Mouse (Mus musculus) gastrocnemius, postnatal 36 days (tissue): Measurements from ENCODE around the gene Rabgap1l. TPM values are rescaled to one million over a fixed set of nuclear protein-coding genes. Genes with fewer than 3 reads are reported as not detected.

Experiments
- DNase-seq, 2 experiments: peaks; one replicate each; pipeline ENCODE4 v3.0.0; 2022
- intact Hi-C: fragments of 180-260 bp; cut with DNase I; formaldehyde crosslinking; loops from one replicate; pipeline ENCODE4 v1.15.1; 2025
- long read RNA-seq, 2 experiments: library from polyadenylated mRNA; stranded (forward); transcript quantifications; one replicate each; pipeline ENCODE4 v2.0.0; 2021
- total RNA-seq, 2 experiments: library from RNA; stranded (reverse); gene quantifications; 2 replicates each; pipeline ENCODE4 v1.2.3; 2021

The Rabgap1l gene
- 10 to 100 TPM in 1 of 2 experiments, 1 to 10 TPM in 1; 9.1 to 11.7 TPM for total RNA-seq
- long read RNA-seq, experiment 1, partial matches to known transcripts = 0 of 2 reads
- long read RNA-seq, experiment 1, other reads (novel, unspliced or antisense) = 1 of 2 reads
- long read RNA-seq, experiment 2, partial matches to known transcripts = 1 of 1 reads
- long read RNA-seq, experiment 2, other reads (novel, unspliced or antisense) = 0 of 1 reads

- peak; percentile 62 to 76 for DNase-seq
- intact Hi-C loops = loop anchor here (5.0 kb wide), 1 partner anchor 114 kb away; the partner anchor contains the start of gene Rc3h1
Observed at GRCm38 (mm10) chr1:160792686-160793355, at the start of gene Rabgap1l. Gene Rabgap1l, minus strand, starts transcription at chr1:160793211.

- intact Hi-C loops = no loop called here
- DNase-seq = no peak
Observed at GRCm38 (mm10) chr1:160842567-160842966, 49.6 kb upstream of the Rabgap1l start.

GRCm38 (mm10) chr1:160840618-160841017, 47.6 kb upstream of the Rabgap1l start:
- intact Hi-C loops = no loop called here
- no peak for DNase-seq

DNA sequence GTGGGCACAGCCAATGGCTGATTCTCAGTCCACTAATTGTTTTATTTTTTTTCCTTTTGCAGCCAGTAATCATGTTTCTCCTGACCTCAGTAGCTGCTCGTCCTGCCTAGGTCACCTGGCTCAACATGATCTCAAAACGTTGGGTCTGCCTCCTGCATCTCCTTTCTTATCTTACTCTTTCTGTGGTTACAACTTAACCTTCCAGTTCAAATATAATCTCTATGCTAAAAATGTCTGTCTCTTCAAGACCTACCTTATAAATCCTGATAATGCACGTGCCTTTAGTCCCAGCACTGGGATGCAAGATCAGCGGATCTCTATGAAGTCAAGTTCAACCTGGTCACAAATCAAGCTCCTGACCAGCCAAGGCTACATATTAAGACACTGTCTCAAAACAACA, 46.1 kb upstream of the Rabgap1l start:
- no peak for DNase-seq
- intact Hi-C loops = no loop called here

DNA sequence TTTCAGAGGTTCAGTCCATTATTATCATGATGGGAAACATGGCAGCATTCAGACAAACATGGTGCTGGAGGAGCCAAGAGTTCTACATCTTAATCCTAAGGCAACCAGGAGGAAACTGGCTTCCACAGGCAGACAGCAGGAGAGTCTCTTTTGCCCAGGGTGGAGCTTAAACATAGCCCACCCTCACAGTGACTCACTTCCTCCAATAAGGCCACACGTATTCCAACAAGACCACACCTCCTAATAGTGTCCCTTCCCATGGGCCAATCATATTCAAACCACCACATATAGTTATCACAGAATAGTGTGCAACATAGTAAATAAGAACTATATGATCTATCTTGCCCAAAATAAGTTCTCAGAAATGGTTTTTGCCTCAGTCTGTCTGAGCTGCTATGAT, 41.4 kb upstream of the Rabgap1l start:
- DNase-seq = no peak
- intact Hi-C loops = no loop called here

DNA sequence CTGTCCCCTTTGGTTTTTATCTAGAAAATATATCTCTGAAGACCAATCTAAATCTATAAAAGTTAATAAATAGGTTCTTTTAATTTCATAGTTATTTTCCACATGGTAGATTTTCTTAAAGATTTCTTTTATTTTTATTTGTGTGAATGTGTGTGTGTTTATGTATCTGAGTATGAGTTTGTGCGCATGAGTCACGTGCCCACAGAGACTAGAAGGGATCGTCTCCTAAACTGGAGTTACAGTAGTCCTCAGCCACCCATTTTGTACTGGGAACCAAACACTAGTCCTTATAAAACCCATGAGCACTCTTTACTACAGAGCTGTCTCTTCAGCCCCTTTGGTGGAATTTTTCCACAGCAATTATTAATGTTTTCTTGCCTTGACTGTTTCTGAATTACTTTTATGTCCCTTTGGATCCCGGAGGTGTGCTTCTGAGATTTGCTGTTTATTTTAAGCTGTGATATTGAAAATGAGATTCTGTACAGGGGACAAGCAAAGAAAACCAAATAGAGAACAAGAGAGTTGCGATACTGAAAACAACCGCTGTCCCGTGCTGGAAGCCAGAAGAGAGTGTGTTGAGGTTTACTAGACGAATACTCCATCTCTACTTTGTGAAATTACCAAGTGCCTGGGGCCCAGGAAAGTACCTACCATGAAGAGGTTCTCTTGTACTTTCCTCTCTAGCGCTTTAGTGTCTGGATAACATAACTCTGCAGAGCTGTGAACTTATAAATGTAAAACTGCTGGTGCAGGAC, 39.4 kb upstream of the Rabgap1l start:
- intact Hi-C loops = no loop called here
- no peak for DNase-seq

- intact Hi-C loops = no loop called here
- DNase-seq = no peak
Observed at GRCm38 (mm10) chr1:160830608-160831498, 37.8 kb upstream of the Rabgap1l start.

DNA sequence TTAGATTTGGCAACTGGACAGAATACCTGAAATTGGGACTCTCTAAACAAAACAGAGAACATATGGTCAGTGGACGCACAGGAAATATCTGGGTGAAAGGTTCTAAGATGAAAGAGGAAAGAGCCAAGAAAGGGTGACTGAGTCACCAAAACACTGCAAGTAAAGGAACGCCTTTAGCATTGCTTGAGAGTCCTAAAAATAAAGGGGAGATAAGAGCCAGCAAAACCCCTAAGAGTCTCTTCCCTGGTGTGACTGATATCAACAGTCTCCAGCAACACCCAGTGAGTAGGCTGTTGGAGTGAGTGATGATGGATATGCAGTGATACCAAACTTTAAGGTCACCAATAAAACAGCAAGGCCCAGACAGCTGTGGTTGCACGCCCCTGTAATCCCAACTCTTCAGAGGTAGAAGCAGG, 32.4 kb upstream of the Rabgap1l start:
- intact Hi-C loops = no loop called here
- DNase-seq = no peak

GRCm38 (mm10) chr1:160823638-160824037, 30.6 kb upstream of the Rabgap1l start:
- no peak for DNase-seq
- intact Hi-C loops = no loop called here

DNA sequence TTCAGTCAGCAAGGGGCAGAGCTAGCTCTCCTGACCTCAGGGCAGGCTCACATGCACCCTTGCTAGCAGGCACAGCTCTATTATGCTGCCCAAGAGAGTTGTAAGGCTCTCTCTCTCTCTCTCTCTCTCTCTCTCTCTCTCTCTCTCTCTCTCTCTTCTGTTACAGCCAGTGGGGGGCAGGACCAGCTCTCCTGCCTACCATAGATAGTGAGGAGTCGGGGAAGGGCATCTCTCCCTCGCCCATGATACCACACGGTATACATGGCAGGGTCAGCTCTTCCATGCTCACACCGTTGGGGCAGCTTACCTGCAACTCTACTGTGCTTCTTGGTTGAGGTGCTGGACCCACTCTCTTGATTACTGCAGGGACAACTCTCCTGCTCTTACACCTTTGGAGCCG, 21.2 kb upstream of the Rabgap1l start:
- no peak for DNase-seq
- intact Hi-C loops = no loop called here

- no peak for DNase-seq
- intact Hi-C loops = no loop called here
Observed at GRCm38 (mm10) chr1:160812428-160812827, 19.4 kb upstream of the Rabgap1l start.

GRCm38 (mm10) chr1:160811930-160812329, 18.9 kb upstream of the Rabgap1l start:
- DNase-seq = no peak
- intact Hi-C loops = no loop called here

- intact Hi-C loops = no loop called here
- DNase-seq = no peak
Observed at GRCm38 (mm10) chr1:160805268-160805667, 12.3 kb upstream of the Rabgap1l start.

DNA sequence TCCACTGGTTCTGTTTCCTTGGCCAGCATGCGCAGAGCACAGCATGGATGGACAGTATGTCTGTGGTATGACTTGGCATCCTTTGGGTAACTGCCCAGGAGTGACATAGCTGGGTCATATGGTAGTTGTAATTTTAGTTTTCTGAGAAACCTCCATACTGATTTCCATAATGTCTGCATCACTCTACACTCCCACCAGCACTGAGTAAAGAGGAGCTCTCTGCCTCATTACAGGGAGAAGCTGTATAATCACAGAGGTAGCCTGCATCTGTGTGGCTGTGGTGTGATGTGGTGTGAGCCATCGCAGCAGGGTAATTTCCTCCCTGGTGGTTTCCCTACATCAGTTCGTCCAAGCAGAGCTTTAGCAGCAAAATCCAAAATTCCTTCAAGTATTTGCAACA, 7.0 kb upstream of the Rabgap1l start:
- intact Hi-C loops = no loop called here

GRCm38 (mm10) chr1:160795016-160795415, 2.0 kb upstream of the Rabgap1l start:
- intact Hi-C loops = no loop called here
- no peak for DNase-seq

More for the DNA sequence above, 7.0 kb upstream of the Rabgap1l start:
- DNase-seq = no peak

DNA sequence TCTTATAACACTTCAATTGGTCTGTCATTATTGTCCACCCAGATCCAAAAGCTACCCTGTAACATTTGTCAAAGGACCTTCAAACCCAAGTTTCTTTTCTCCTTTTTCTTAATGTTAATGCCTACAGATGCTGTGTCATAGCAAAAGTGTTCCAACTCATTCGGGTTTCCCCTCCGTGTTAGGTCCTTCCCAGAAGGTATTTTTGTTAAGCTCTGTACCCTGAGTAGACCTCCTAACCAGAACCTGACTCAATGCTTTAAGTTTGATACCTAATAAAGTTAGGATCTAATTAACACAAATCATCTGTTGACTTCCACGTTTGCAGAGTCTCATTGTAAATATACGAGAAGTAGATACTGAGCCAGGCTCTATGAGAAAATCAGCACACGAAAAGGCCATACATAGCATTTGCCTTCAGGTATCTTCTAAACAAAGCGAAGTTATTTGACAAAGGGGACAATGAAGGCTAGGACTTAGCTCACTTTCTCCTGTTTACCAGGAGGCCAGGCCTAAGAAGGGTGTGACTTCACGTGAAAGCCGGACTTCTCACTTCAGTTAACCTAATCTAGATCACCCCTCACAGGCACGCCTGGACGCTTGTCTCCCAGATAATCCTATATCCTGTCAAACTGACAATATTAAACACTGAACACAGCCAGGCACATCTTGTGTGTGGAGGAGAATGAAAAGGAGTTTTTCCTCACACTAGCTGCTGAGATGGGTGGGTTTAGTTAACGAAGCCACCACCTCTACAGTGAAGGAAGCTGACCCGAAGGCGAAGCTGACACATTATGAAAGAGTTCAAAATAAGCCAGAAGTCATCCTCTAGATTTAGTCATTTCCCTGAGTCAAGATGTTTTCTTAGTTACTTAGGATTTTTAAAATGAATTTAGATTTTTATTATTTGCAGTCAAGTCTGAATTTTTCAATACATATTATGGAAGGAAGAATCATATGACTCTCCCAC, 1.1 kb upstream of the Rabgap1l start:
- no peak for DNase-seq

GRCm38 (mm10) chr1:160792156-160792685, 790 bp downstream of the Rabgap1l start:
- peak in 1 of 2 experiments; percentile 12 for DNase-seq

More for the DNA sequence above, 1.1 kb upstream of the Rabgap1l start:
- intact Hi-C loops = loop anchor here (5.0 kb wide), 1 partner anchor 113 kb away; the partner anchor contains the start of gene Rc3h1

GRCm38 (mm10) chr1:160791381-160792155, 1.4 kb downstream of the Rabgap1l start:
- peak in 1 of 2 experiments; percentile 42 for DNase-seq
- intact Hi-C loops = loop anchor here (5.0 kb wide), 1 partner anchor 116 kb away; the partner anchor contains the start of gene Rc3h1

More at GRCm38 (mm10) chr1:160792156-160792685, 790 bp downstream of the Rabgap1l start:
- intact Hi-C loops = loop anchor here (5.0 kb wide), 1 partner anchor 115 kb away; the partner anchor contains the start of gene Rc3h1
